Mouse (Mus musculus): ENCODE results near the gene Ankrd40.
A peak's percentile ranks its signal among the peaks of the same experiment; 100 is the strongest.

Gene Ankrd40

DNA sequence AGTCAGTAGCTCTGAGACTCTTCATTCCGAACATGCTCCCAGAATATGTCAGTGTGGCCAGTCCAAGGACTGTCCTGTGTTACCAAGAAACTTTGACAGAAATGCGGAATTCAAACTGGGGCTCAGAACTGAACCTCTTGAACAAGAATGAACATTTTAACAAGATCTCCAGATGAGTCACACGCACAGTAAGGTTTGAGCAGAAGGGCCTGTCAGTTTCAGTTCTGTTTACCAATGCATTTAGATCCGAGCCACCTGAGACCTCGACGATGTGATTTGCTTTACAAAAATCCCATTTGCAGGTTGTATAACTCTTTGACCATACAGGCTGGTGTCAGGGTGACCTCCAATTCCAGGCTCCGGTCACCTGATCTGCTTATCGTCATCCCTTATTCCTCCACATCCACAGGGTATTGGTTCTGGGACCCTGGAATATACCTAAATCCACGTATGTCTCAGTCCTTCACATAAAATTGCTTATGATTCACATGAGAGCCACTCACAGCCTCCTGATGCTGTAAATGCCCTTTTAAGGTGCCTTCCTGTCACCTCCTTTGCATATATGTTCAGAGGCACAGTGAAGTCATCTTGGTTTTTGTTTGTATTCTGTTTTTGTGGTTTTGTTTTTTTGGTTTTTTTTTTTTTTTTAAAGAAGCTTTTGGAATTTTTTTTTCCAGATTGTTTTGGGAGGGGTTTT, 27.9 kb downstream of the Ankrd40 start:
- DNase-seq, result no peak

DNA sequence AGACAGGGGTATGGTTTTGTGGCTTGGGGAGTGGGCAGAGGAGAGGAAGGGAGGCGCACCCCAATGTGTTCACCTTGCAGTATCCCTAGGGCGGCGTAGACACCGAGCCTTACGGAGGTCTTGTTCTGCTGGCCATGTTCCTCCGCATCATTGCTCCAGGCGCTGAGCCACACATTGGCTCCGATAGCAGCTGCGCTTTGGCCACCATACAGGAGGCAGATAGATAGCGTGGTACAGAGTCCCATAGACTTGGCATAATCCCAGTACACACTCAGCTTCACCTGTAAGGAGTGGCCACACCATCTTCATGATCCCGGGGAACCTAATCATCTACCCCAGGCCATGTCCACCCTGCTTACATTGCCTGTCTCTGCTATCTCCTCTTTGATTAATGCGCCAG, 31.4 kb downstream of the Ankrd40 start:
- no peak for DNase-seq

DNA sequence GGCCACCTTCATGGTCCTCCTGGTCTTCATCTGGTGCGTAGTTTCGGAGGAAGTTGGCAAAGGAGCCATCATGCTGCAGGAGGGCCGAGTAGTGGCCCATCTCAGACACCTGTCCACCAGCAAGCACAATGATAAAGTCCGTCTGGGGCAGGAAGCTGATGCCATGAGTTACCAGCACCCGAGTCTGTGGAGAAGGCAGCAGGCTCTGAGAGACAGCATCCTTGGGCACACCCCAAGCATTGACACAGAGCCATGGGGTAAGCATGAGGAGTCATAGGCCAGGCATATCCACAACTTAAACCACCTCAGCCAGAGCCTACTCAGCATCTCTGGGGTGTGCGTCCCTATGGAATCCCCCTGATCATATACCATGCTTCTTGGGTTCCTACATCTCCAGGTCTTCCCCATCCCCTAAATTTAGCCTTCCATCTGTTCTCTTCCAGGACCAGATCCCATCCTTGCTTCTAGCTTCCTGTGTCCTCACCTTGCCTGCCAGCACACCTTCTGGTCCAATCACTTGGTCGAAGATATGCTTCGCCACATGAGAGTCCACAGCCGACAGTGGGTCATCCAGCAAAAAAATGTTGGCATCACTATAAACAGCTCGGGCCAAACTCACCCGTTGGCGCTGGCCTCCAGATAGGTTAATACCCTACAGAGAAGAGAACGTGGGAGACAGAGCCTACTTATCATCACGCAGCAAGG, 33.5 kb downstream of the Ankrd40 start:
- no peak for DNase-seq

DNA sequence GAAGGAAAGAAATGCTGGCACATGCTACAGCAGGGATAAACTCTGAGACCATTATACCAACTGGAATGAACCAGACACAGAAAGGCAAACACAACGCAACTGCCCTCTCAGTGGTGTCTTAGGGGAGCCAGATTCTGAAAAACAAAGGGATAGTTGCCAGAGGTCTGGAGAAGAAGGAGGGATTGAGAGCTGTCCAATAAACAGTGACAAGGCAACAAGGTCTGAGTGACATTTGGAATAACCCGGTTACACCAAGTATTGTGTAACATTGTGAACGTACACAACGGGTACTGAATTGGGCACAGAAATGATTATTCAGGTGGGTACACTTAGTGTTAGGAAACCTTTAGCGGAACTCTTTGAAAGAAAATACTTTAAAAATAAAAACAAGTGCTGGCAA, 34.3 kb downstream of the Ankrd40 start:
- DNase-seq, result no peak

DNA sequence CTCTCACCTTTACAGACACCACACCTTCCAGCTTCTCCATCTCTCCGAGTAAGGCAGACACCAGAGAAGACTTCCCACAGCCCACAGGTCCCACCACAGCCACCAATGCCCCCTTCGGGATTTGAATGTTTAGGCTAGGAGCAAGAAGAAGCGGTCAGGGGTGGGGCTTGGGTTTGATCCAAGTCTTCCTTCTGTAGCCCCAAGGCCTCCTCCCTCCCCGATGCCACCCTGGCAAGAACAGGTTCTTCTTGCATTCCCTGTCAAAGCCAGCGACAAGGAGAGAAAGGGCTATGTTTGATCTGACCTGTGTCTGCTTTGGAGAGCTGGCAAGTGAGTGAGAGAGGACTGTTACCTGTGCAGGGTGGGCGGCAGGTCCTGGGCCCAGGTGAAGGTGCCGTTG, 35.9 kb downstream of the Ankrd40 start:
- DNase-seq, result peak; percentile 50

DNA sequence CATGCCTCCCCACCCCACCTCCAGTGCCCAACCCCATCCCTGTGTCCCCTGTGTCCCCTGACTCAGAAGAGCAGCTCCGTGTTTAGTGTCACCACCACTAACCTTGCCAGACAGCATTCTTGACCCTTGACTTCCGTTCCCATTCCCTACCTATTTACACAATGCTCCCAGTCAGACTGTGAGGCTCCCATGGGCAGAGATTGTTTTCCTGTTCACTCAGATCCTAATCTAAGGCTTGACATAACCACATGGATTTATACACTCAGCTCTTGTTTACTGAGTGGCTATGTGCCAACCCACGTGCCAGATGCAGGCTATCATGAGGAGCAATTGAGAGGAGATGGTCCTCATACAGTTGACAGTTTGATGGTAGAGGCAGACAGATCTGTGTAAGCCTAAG, 37.5 kb downstream of the Ankrd40 start:
- DNase-seq, result no peak

DNA sequence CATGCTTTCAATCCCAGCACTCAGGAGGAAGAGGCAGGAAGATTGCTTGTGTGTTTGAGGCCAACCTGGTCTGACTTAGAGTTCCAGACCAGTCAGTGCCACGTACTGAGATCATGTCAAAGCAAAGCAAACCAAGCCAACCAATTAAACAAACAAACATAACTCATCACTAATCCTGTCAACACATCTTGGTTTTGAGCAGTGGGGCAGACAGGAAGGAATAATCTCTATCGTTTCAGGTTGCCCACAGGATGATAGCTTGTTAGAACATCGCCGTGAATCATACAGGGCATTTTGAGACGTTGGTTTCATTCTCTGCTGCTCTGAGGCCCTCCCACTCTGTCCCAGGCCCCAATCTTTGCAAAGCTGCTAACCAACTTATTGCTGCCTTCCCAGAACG, 42.2 kb downstream of the Ankrd40 start:
- DNase-seq, result no peak

DNA sequence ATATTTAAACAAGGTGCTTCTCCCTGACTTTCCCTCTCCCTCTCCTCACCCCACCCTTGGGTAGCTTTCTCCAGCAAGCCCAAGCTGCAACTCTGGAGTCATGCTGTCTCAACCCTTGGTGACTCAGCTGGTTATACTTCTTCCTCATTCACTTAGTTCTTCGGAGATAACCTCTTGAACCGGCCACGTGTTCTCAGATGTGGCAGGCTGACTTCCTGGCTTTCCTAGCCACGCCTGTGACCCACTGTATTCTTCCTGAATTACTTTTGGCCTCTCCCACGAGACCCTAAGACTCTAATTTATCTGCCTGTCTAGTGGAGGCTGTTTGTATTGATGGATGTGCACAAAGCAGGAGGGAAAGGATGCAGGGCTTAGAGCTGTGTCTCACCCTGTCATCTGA, 43.0 kb downstream of the Ankrd40 start:
- DNase-seq, result no peak

DNA sequence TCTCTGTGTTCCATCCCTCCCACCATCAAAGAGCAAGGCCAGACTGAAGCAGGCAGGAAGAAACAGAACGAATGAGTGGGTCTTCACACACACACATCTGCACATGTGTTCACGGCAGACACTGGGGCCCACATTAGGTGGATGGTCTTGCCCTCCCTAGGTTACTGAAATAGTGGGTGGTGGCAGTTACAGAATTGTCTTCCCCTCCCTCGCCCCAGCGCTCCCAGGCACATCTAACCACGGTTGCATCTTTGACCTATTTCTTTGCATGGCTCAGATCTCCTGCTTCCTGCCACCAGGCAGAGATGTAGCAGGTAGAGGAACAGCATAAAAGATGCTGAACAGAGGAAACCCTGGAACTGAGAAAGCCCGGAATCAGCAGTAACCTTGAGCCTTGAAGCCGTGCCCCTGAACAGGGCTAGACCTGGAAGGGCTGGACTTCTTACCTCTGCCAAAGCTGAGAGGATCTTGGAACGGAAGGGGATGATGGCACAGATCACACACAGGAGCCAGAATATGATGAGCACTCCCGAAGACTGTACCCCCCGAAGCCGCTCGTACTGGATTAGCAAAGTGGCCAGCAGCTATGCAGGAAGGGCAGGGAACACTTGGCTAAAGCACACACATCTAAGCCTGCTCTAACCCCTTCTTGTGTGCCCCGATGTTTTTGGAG, 46.6 kb downstream of the Ankrd40 start:
- DNase-seq, result no peak

DNA sequence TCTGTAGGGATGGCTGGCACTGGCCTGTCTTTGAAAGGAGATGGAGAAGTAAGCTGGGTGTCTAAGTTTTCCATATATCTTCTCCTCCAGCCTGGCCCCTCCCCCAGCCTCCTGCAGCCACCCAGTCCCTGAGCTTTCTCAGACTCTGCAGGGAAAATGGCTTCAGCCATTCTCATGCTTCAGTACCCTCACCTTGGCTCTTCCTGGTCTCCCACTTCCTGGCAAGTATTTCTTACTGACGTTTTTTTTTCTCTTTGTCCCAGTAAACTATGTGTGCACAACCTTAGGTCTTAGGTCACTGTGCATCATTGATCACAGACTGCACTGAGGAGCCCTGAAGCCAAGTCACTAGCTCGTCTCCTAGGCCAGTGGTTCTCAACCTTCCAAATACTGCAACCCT, 51.3 kb downstream of the Ankrd40 start:
- peak; percentile 57 for DNase-seq

DNA sequence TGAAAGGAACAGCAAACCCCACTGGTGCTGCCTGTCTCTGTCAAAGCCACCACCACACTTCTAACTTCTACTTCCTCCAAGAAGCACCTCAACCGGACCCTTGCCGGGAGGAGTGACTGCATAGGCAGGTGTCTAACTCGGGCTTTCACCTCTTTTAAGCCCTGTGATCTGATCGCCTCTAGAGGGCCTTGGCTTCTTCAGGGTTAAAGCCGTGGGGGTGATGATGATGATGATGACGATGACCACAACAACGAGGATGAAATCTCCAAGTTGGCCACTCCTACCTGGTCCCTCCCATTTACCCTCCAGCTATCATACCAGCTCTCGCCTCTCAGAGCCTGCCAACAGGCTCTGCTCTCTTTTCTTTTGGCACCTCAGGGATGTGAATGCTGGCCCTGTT, 51.9 kb downstream of the Ankrd40 start:
- no peak for DNase-seq

DNA sequence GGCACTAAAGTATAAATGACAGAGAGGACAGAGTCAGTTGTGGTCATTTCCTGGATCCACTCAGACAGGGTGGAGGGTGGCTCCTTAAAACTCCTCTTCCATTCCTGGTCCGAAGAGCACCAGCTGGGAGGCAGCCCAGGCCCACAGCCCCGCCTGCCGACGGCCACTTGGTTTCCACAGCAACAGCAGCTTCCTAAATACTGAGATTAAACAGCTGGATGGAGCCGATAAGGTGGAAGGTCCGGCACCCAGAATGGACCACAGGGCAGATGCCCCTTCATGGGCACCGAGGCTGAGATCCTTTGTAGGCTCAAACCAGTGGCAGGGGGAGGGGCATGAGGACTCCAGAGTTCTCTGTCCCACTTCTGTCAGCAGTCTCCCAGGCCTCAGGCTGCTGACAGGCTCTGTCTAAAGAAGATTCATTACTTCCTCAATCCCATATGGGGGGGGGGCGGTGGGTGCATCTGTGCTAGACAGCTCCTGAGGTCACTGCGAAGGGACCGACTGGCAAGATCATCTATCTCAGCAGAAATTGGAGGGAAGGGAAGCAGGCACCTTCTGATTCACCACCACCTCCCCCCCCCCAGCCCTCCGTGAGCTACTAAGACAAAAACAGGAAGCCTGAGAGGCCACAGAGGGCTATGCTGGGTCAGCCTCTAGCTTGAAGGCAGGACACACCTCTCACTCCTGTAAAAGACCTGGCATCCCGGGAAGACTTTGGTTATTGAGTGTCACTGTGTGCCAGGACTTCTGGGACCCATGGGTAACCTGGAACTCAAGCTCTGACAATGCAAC, 58.4 kb downstream of the Ankrd40 start:
- DNase-seq, result peak; percentile 83

DNA sequence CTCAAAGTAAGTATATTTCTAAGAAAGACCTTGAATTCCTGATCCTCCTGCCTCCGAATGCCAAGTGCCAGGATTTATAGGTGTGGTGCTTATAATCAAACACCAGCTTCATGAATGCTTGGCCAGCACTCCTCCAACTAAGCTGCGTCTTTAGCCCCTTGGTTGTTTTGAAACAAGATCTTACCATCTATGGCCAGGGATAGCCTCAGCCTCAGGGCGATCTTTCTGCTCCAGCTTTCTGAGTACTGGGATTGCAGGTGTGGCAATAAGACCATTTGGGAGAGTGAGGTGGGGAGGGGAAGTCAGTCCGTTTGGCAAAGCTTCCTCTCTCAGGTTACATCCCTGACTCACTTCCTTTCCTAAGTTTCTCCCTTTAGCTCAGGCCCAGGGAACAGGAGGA, 60.0 kb downstream of the Ankrd40 start:
- DNase-seq, result no peak

DNA sequence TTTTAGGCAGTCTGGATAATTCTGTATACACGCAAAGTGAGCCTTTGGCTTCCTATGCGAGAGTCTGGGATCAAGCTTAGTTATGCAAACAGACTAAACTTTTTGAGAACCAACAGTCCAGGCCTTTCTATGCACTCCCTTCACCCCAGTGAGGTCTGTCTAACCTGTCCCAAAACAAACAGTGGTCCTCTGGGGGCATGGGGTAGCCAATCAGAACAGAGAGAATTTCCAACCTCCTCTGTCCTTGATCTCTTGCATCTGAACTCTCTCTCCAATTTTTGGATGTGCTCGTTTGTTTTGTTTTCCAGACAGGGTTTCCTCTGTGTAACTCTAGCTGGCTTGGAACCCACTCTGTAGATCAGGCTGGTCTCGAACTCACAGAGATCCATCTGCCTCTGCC, 61.2 kb downstream of the Ankrd40 start:
- no peak for DNase-seq

DNA sequence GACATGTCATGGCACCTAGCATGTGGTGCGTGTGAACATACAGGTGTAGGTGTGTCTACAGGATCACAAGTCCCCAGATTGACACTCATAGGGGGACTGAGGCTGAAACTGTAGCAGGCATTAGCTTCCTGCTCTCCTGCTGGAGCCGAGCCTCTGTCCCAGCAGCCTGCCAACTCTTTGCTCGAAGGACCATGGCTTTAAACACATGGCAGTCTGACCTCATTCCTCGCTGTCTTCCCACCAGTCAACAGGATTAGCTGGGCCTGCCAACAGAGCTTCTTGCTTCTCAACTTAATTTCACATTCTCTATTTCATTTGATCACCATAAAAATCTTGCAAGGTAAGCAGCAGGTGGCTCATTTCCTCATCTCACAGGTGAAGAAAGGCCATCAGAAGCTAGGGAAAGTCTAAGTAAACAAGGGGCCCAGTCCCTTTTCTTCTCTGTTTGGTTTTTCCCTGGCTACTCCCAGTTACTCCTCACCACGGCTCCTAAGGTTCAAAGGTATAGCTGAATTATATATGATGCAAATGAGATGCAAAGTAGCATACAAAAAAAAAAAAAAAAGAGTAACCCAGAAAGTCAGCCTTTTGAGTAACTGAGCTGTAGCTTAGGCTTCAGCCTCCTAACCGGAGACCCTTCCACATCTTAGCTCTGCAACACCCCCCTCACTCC, 62.1 kb downstream of the Ankrd40 start:
- DNase-seq, result no peak

DNA sequence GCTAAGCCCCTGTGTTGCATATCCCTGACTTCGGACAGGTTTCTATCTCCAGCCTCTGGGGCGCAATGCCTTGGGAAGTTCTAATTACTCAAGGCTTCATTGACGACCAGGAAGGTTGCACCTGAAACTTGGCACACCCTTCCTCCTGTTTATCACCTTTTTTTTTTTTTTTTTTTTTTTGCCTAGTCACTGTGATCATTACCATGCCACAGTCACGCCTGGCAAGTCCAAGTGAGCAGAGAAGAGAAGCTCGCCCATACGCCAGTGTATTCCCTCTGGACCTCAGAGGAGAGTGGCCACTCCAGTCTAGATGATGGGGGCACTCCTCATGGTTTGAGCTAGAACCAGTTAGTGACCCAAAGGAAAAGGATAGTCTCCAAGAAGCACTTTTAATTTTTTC, 63.0 kb downstream of the Ankrd40 start:
- no peak for DNase-seq
